Mouse (Mus musculus): Measurements from ENCODE around the gene Cd209d.
"Not testable (repeated sequence)": the region's sequence is repeated elsewhere in the genome, so short reads cannot be mapped to it uniquely, and the experiment has no call there.

The Cd209d gene

GRCm38 (mm10) chr8:3878455-3878854, at the start of gene Cd209d:
Gene Cd209d (minus strand): TSS chr8:3878555.
- DNase-seq (ENCODE audit: low spot score) = no peak

- no peak for DNase-seq (ENCODE audit: low spot score)
Measured at GRCm38 (mm10) chr8:3926744-3927143, 48.4 kb upstream of the Cd209d start, which contains the start of gene Cd209b. Gene Cd209b (minus strand): TSS chr8:3926844.

- no peak for DNase-seq (ENCODE audit: low spot score)
Measured at GRCm38 (mm10) chr8:3876121-3876520, 2.2 kb downstream of the Cd209d start.

- not testable (repeated sequence) for DNase-seq (ENCODE audit: low spot score)
Measured at GRCm38 (mm10) chr8:3862736-3863135, 15.6 kb downstream of the Cd209d start.

GRCm38 (mm10) chr8:3854209-3854608, 24.1 kb downstream of the Cd209d start, which contains the start of gene Cd209e:
Gene Cd209e (minus strand): TSS chr8:3854309.
- no peak for DNase-seq (ENCODE audit: low spot score)
